Mouse (Mus musculus) liver, adult 2 months (tissue): Measurements from ENCODE around the gene Shank2. TPM values are rescaled to one million over a fixed set of nuclear protein-coding genes. Genes with fewer than 3 reads are reported as not detected.
A peak's percentile ranks its signal among the peaks of the same experiment; 100 is the strongest.

ENCODE experiments used
- DNase-seq: peaks from one replicate; pipeline ENCODE4 v3.0.0-alpha.2; 2011; ENCODE audit warnings: low read depth, low spot score; ENCODE audit errors: extremely low read depth
- H3K27ac ChIP-seq: fragments of 200-500 bp; replicated peaks from 2 replicates; pipeline ENCODE4 v1.5.1; 2012; ENCODE audit warnings: low read depth, mild to moderate bottlenecking, control low read depth, inconsistent platforms, low read length; ENCODE audit not compliant: insufficient read depth
- H3K27me3 ChIP-seq: fragments of 200-500 bp; 2 replicates; pipeline ENCODE4 v1.6.1; 2012; ENCODE audit warnings: mild to moderate bottlenecking, moderate library complexity, low read length, inconsistent platforms; ENCODE audit not compliant: control insufficient read depth, insufficient read depth
- H3K36me3 ChIP-seq: fragments of 200-500 bp; 2 replicates; pipeline ENCODE4 v1.6.1; 2012; ENCODE audit warnings: low read length, inconsistent platforms; ENCODE audit not compliant: control insufficient read depth, insufficient read depth
- H3K4me1 ChIP-seq: fragments of 200-500 bp; 2 replicates; pipeline ENCODE4 v1.6.1; 2011; ENCODE audit warnings: low read length; ENCODE audit not compliant: control insufficient read depth, insufficient read depth
- H3K4me3 ChIP-seq: fragments of 200-500 bp; 2 replicates; pipeline ENCODE4 v1.5.1; 2011; ENCODE audit warnings: low read depth, mild to moderate bottlenecking, control low read depth, low read length, moderate library complexity; ENCODE audit not compliant: insufficient read depth
- H3K79me2 ChIP-seq: fragments of 200-500 bp; 2 replicates; pipeline ENCODE4 v1.6.1; 2012; ENCODE audit warnings: inconsistent platforms, mild to moderate bottlenecking, low read length, moderate library complexity; ENCODE audit not compliant: control insufficient read depth, insufficient read depth
- H3K9ac ChIP-seq: fragments of 200-500 bp; 2 replicates; pipeline ENCODE4 v1.6.1; 2012; ENCODE audit warnings: low read depth, mild to moderate bottlenecking, control low read depth, inconsistent platforms, low read length
- CTCF ChIP-seq: fragments of 200-500 bp; IDR thresholded peaks from 2 replicates; pipeline ENCODE4 v1.5.1; 2011; ENCODE audit warnings: low read depth, low read length, control low read depth
- POLR2A ChIP-seq: fragments of 200-500 bp; IDR thresholded peaks from 2 replicates; pipeline ENCODE4 v1.6.1; 2011; ENCODE audit warnings: low read length, control low read depth; ENCODE audit not compliant: insufficient read depth; ENCODE audit errors: extremely low read depth
- WGBS: fragments of 180-500 bp; shearing (Covaris S2); methylation state at CpG from one replicate; pipeline ENCODE4 v1.1.7; 2018; 5-methylcytosine and 5-hydroxymethylcytosine counted together
- polyA plus RNA-seq: library from polyadenylated mRNA; depleted of rRNA; stranded (reverse); fragments of >200 nt; gene quantifications from 2 replicates; pipeline ENCODE4 v1.2.3, GENCODE M21; 2012
- total RNA-seq: library from RNA; depleted of rRNA; stranded (reverse); fragments of >200 nt; gene quantifications from 2 replicates; pipeline ENCODE4 v1.2.3, GENCODE M21; 2014

The Shank2 gene
- total and polyA plus RNA-seq, 2 experiments: 4.1 to 6.6 TPM

- Histone ChIP-seq H3K79me2 (no peaks in the 10 kb centered on the region; the same call in 1 of the 2 replicates), H3K9ac (no peak overlapping the region), H3K4me1 (peaks cover 21% of the 10 kb centered on the region), H3K36me3 (no peaks in the 10 kb centered on the region), H3K27me3 (no peaks in the 10 kb centered on the region), H3K4me3 (no peak overlapping the region), H3K27ac (peak overlapping the region; percentile 37)
- DNase-seq: peak; percentile 65
- 42% methylated on average over 3 of the region's 3 CpGs for WGBS
- TF ChIP-seq POLR2A: no peak
- TF ChIP-seq CTCF: no peak
These were observed 20.1 kb downstream of the Shank2 start for GRCm38 (mm10) chr7:144021801-144022200.

GRCm38 (mm10) chr7:144022682-144023081 lies 21.0 kb downstream of the Shank2 start:
- Histone ChIP-seq H3K27me3 (no peaks in the 10 kb centered on the region), H3K9ac (peak overlapping the region; percentile 31; the same call in 1 of the 2 replicates), H3K27ac (peak overlapping the region; percentile 91), H3K4me3 (no peak overlapping the region), H3K79me2 (no peaks in the 10 kb centered on the region; the same call in 1 of the 2 replicates), H3K36me3 (no peaks in the 10 kb centered on the region), H3K4me1 (peaks cover 21% of the 10 kb centered on the region)
- TF ChIP-seq CTCF: no peak
- no peak for TF ChIP-seq POLR2A
- 14% methylated on average over 5 of the region's 5 CpGs for WGBS
- DNase-seq: peak; percentile 92

- Histone ChIP-seq H3K27me3 (no peaks in the 10 kb centered on the region), H3K4me3 (no peak overlapping the region), H3K36me3 (no peaks in the 10 kb centered on the region), H3K79me2 (no peaks in the 10 kb centered on the region; the same call in 1 of the 2 replicates), H3K27ac (peak overlapping the region; percentile 79), H3K4me1 (peaks cover 21% of the 10 kb centered on the region), H3K9ac (peak overlapping the region; percentile 13)
- DNase-seq: peak; percentile 90
- WGBS: 23% methylated on average over 4 of the region's 4 CpGs
- no peak for TF ChIP-seq CTCF
- no peak for TF ChIP-seq POLR2A
These were observed 21.8 kb downstream of the Shank2 start for GRCm38 (mm10) chr7:144023561-144023960.

- Histone ChIP-seq H3K4me3 (no peak overlapping the region), H3K36me3 (no peaks in the 10 kb centered on the region), H3K27me3 (no peaks in the 10 kb centered on the region), H3K79me2 (peaks cover under 1% of the 10 kb centered on the region; the same call in 1 of the 2 replicates), H3K4me1 (peaks cover 24% of the 10 kb centered on the region), H3K9ac (no peak overlapping the region), H3K27ac (no peak overlapping the region)
- 93% methylated on average over 12 of the region's 12 CpGs for WGBS
- TF ChIP-seq CTCF: peak; percentile 77
- no peak for TF ChIP-seq POLR2A
- no peak for DNase-seq
These were observed 24.5 kb downstream of the Shank2 start for GRCm38 (mm10) chr7:144026024-144026752.

GRCm38 (mm10) chr7:144029246-144029645 lies 27.5 kb downstream of the Shank2 start:
- H3K27ac ChIP-seq: no peak overlapping the region
- DNase-seq: peak; percentile 78
- H3K27me3 ChIP-seq: no peaks in the 10 kb centered on the region
- 26% methylated on average over 5 of the region's 5 CpGs for WGBS
- no peaks in the 10 kb centered on the region for H3K36me3 ChIP-seq
- TF ChIP-seq POLR2A (no peak), CTCF (no peak)
- H3K4me1 ChIP-seq: peaks cover 9% of the 10 kb centered on the region
- H3K79me2 ChIP-seq: peaks cover 3% of the 10 kb centered on the region; the same call in 1 of the 2 replicates
- H3K9ac ChIP-seq: no peak overlapping the region
- no peak overlapping the region for H3K4me3 ChIP-seq

- no peak overlapping the region for H3K9ac ChIP-seq
- H3K4me1 ChIP-seq: peaks cover 2% of the 10 kb centered on the region; the same call in 1 of the 2 replicates
- H3K4me3 ChIP-seq: no peak overlapping the region
- peaks cover 3% of the 10 kb centered on the region; the same call in 1 of the 2 replicates for H3K79me2 ChIP-seq
- 87% methylated on average over 11 of the region's 11 CpGs for WGBS
- DNase-seq: no peak
- H3K27ac ChIP-seq: no peak overlapping the region
- TF ChIP-seq CTCF (no peak), POLR2A (no peak)
- H3K27me3 ChIP-seq: no peaks in the 10 kb centered on the region
- no peaks in the 10 kb centered on the region for H3K36me3 ChIP-seq
These were observed 29.1 kb downstream of the Shank2 start for GRCm38 (mm10) chr7:144030796-144031195.
